Mouse (Mus musculus) forebrain, postnatal 0 days (tissue): ENCODE measurements around the gene Them7. TPM values are rescaled to one million over a fixed set of nuclear protein-coding genes. Genes with fewer than 3 reads are reported as not detected.
A peak's percentile ranks its signal among the peaks of the same experiment; 100 is the strongest.

Source experiments
- ATAC-seq: fragments of 200-750 bp; cut with Nextera tagmentation; 2 replicates; pipeline ENCODE4 v1.8.0; 2017; ENCODE audit warnings: mild to moderate bottlenecking, moderate library complexity
- DNase-seq: peaks from one replicate; pipeline ENCODE4 v3.0.0-alpha.2; 2015
- H3K27ac ChIP-seq: fragments of 300-500 bp; sonication (generic); 2 replicates; pipeline ENCODE4 v1.5.1; 2014; ENCODE audit warnings: low read depth, mild to moderate bottlenecking, antibody characterized with exemption, low read length, moderate library complexity, mixed read lengths
- H3K27me3 ChIP-seq: fragments of 300-500 bp; sonication (generic); 2 replicates; pipeline ENCODE4 v1.6.1; 2014; ENCODE audit warnings: mild to moderate bottlenecking, low read length, mixed read lengths; ENCODE audit not compliant: insufficient read depth
- H3K36me3 ChIP-seq: fragments of 300-500 bp; sonication (generic); 2 replicates; pipeline ENCODE4 v1.6.1; 2014; ENCODE audit warnings: mild to moderate bottlenecking, moderate library complexity; ENCODE audit not compliant: insufficient read depth
- H3K4me1 ChIP-seq: fragments of 300-500 bp; sonication (generic); 2 replicates; pipeline ENCODE4 v1.6.1; 2014; ENCODE audit warnings: antibody characterized with exemption; ENCODE audit not compliant: insufficient read depth
- H3K4me2 ChIP-seq: fragments of 300-500 bp; sonication (generic); 2 replicates; pipeline ENCODE4 v1.6.1; 2014; ENCODE audit warnings: low read depth, mild to moderate bottlenecking, moderate library complexity
- H3K4me3 ChIP-seq: fragments of 300-500 bp; sonication (generic); 2 replicates; pipeline ENCODE4 v1.5.1; 2014; ENCODE audit warnings: low read depth, low read length, mixed read lengths
- H3K9ac ChIP-seq: fragments of 300-500 bp; sonication (generic); 2 replicates; pipeline ENCODE4 v1.6.1; 2014; ENCODE audit warnings: mild to moderate bottlenecking
- H3K9me3 ChIP-seq: fragments of 300-500 bp; sonication (generic); 2 replicates; pipeline ENCODE4 v1.6.1; 2016; ENCODE audit warnings: low read length
- CTCF ChIP-seq: sonication (generic); IDR thresholded peaks from 2 replicates; pipeline ENCODE4 v1.5.1; 2016; ENCODE audit warnings: antibody characterized with exemption, control low read depth, low read depth
- WGBS: fragments of 180-500 bp; shearing (Covaris S2); extraction: QIAGEN DNeasy Blood & Tissue Kit; methylation state at CpG from one replicate; pipeline ENCODE4 v1.1.7; 2014; 5-methylcytosine and 5-hydroxymethylcytosine counted together
- polyA plus RNA-seq: library from polyadenylated mRNA; unstranded; fragments of >200 nt; fragmentation: Nextera tagmentation; extraction: Ambion mirVana; gene quantifications from 2 replicates; pipeline ENCODE4 v1.2.1, GENCODE M21; 2015
- total RNA-seq: library from RNA; depleted of rRNA; stranded (reverse); fragments of >200 nt; gene quantifications from 2 replicates; pipeline ENCODE4 v1.2.3, GENCODE M21; 2014

Them7 gene
- total and polyA plus RNA-seq, 2 experiments from 2014 or later, result not detected

- DNase-seq (no peak), ATAC-seq (no peak)
- no peak for TF ChIP-seq CTCF
- no peak overlapping the region for H3K4me3 ChIP-seq
- no peaks in the 10 kb centered on the region for H3K4me1 ChIP-seq
- H3K9me3 ChIP-seq, result no peaks in the 10 kb centered on the region
- no peak overlapping the region for H3K9ac ChIP-seq
- H3K27me3 ChIP-seq, result peaks cover 3% of the 10 kb centered on the region; the same call in 1 of the 2 replicates
- H3K4me2 ChIP-seq, result no peak overlapping the region
- WGBS, result 87% methylated on average over 5 of the region's 5 CpGs
- no peaks in the 10 kb centered on the region for H3K36me3 ChIP-seq
- no peak overlapping the region for H3K27ac ChIP-seq
Observed at GRCm38 (mm10) chr2:105326067-105326466, 101.9 kb downstream of the Them7 start.

- no peak overlapping the region for H3K4me3 ChIP-seq
- no peaks in the 10 kb centered on the region for H3K9me3 ChIP-seq
- H3K27ac ChIP-seq, result no peak overlapping the region
- 0 out of 2 replicates have a peak, but pooled peaks have one; percentile 34 for ATAC-seq
- peak; percentile 56 for DNase-seq
- peaks cover 4% of the 10 kb centered on the region; the same call in 1 of the 2 replicates for H3K27me3 ChIP-seq
- peaks cover 6% of the 10 kb centered on the region; the same call in 1 of the 2 replicates for H3K4me1 ChIP-seq
- no peak overlapping the region for H3K9ac ChIP-seq
- TF ChIP-seq CTCF, result no peak
- no peaks in the 10 kb centered on the region for H3K36me3 ChIP-seq
- WGBS, result 62% methylated on average over 4 of the region's 4 CpGs
- H3K4me2 ChIP-seq, result no peak overlapping the region
Observed at GRCm38 (mm10) chr2:105330024-105330423, 105.9 kb downstream of the Them7 start.

GRCm38 (mm10) chr2:105333107-105333506 lies 109.0 kb downstream of the Them7 start:
- Histone ChIP-seq H3K4me2 (no peak overlapping the region), H3K4me1 (peaks cover 10% of the 10 kb centered on the region; the same call in 1 of the 2 replicates), H3K27me3 (peaks cover 9% of the 10 kb centered on the region), H3K27ac (no peak overlapping the region), H3K36me3 (no peaks in the 10 kb centered on the region), H3K9me3 (no peaks in the 10 kb centered on the region), H3K4me3 (no peak overlapping the region), H3K9ac (no peak overlapping the region)
- DNase-seq (no peak), ATAC-seq (no peak)
- 57% methylated on average over 8 of the region's 8 CpGs for WGBS
- no peak for TF ChIP-seq CTCF

- H3K9ac ChIP-seq, result no peak overlapping the region; the same call in 1 of the 2 replicates
- TF ChIP-seq CTCF, result peak; percentile 91
- H3K27me3 ChIP-seq, result peaks cover 9% of the 10 kb centered on the region
- 10% methylated on average over 10 of the region's 10 CpGs for WGBS
- peak overlapping the region; percentile 26; the same call in 1 of the 2 replicates for H3K4me2 ChIP-seq
- no peak overlapping the region for H3K27ac ChIP-seq
- no peak overlapping the region for H3K4me3 ChIP-seq
- H3K9me3 ChIP-seq, result no peaks in the 10 kb centered on the region
- DNase-seq (peak; percentile 90), ATAC-seq (peak; percentile 83)
- peaks cover 10% of the 10 kb centered on the region; the same call in 1 of the 2 replicates for H3K4me1 ChIP-seq
- no peaks in the 10 kb centered on the region for H3K36me3 ChIP-seq
Observed at GRCm38 (mm10) chr2:105333976-105334713, 110.0 kb downstream of the Them7 start.

- Histone ChIP-seq H3K4me2 (no peak overlapping the region), H3K27ac (no peak overlapping the region), H3K9ac (no peak overlapping the region), H3K9me3 (no peaks in the 10 kb centered on the region), H3K27me3 (peaks cover 9% of the 10 kb centered on the region), H3K36me3 (no peaks in the 10 kb centered on the region), H3K4me3 (no peak overlapping the region), H3K4me1 (peaks cover 10% of the 10 kb centered on the region; the same call in 1 of the 2 replicates)
- 46% methylated on average over 2 of the region's 2 CpGs for WGBS
- ATAC-seq, result no peak
- no peak for DNase-seq
- no peak for TF ChIP-seq CTCF
Observed at GRCm38 (mm10) chr2:105335661-105336060, 111.5 kb downstream of the Them7 start.

GRCm38 (mm10) chr2:105336314-105337027 lies 112.4 kb downstream of the Them7 start:
- no peak for ATAC-seq

More at GRCm38 (mm10) chr2:105336314-105337027, 112.4 kb downstream of the Them7 start:
- H3K9me3 ChIP-seq, result no peaks in the 10 kb centered on the region
- H3K27me3 ChIP-seq, result peaks cover 9% of the 10 kb centered on the region
- no peak for TF ChIP-seq CTCF
- no peak overlapping the region for H3K9ac ChIP-seq
- no peak overlapping the region for H3K27ac ChIP-seq
- no peak overlapping the region for H3K4me3 ChIP-seq
- no peaks in the 10 kb centered on the region for H3K36me3 ChIP-seq
- DNase-seq, result no peak
- peaks cover 10% of the 10 kb centered on the region; the same call in 1 of the 2 replicates for H3K4me1 ChIP-seq
- no peak overlapping the region for H3K4me2 ChIP-seq
- 22% methylated on average over 12 of the region's 12 CpGs for WGBS
